Mouse (Mus musculus): ENCODE data around the gene Zfp688.
"Not testable (repeated sequence)": the region's sequence is repeated elsewhere in the genome, so short reads cannot be mapped to it uniquely, and the experiment has no call there.

The Zfp688 gene

DNA sequence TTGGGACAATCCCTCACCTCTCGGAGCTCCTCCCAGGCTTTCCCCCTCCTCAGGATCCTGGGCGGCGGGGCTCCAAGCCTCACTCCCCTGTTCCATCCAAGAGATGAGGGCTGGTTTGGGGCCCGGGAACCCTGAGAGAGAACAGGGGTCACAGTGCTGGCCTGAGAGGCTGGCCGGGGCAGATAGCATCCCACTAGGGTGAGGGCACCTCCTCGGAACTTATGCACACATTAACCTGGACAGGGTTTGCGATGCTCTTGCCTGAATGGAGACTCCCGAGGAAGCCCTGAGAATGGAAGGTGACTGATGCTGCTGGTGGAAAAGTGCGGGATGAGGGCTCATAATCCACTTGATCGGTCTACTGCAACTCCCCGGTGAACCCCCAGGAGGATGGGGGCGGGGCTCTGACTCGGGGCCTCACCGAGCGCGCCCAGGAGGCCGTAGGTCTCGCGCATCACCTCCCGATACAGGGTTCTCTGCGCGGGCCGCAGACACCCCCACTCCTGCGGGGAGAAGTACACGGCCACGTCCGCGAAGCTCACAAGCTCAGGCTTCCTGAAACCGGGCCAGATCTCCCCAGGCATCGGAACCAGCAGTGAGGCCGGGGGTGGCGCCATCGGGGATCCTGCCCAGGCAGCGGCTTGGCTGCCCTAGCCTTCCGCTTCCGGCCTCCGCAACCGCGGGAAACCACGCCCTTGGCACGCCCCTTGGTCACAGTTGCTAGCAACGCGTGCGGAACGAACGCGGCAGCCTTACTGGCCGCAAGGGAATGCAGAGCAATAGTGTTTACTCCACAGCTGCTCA is at the start of gene Zfp688:
Gene Zfp688, minus strand, starts transcription at position 681 of the 804 bp plus-strand sequence.
- in situ Hi-C loops (cut with MboI, MseI) = no loop called here

DNA sequence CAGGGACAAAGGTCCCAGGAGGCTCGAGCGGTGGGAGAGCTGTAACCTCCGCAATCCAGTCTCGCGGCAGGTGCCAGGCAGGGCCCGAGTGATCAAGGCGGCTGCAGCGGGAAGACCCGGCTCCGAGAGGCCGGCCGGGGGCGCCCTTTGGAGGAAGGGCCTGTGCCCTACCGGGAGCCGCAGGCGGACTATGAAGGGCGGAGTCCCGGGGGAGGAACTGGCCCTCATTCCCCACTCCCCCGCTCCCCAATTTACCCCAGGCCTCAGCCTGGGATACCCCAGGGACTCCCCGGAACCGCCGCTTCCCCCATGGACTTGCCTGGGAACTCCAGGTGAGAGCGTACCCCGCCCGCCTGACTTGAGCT is 49.8 kb upstream of the Zfp688 start:
- in situ Hi-C loops (cut with MboI, MseI) = loop anchor here (10.0 kb wide), 1 partner anchor 823 kb away; the partner anchor contains the start of gene BC017158

DNA sequence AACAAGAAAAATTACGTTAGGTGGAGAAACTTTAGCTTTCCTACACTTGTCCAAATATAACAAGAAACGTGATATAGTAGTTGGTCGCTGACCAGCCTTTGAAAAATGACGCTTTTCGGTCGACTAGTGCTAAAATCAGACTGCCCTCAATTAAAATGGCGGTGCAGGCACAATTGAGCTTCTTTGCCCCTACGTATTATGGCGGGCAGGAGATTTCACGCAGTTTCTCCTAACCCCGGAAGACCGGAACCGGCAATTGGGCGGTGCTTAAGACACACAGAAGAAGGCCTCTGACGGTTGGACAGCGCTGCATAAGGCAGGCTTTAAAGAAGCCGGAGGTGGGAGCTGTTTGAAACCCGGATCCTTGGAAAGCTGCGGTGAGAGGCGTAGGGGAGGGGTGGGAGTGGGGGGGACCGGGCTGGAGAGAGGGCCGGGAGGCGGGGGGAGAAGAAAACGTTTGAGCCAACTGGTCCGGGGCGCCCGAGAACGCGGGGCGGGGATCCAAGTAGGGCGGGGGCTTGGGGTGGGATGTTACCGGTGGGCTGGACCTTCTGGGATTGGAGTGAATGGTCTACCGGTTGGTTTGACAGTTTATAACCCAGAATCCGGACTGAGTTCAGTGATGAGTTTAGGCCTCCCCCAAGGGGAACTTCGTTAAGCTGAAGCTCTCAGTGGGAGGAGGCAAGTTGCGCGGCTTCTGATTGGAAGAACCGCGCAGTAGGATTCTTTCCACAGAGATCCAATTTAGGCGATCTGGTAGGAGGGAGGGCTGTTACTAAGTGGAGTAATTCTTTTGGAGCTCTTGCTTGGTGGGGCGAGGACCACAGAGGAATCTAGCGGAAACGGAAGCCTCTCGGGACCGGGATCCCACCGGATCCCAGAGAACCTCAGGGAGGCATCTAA is 49.1 kb upstream of the Zfp688 start:
- in situ Hi-C loops (cut with MboI, MseI) = loop anchor here (10.0 kb wide), 1 partner anchor 824 kb away; the partner anchor contains the start of gene BC017158

DNA sequence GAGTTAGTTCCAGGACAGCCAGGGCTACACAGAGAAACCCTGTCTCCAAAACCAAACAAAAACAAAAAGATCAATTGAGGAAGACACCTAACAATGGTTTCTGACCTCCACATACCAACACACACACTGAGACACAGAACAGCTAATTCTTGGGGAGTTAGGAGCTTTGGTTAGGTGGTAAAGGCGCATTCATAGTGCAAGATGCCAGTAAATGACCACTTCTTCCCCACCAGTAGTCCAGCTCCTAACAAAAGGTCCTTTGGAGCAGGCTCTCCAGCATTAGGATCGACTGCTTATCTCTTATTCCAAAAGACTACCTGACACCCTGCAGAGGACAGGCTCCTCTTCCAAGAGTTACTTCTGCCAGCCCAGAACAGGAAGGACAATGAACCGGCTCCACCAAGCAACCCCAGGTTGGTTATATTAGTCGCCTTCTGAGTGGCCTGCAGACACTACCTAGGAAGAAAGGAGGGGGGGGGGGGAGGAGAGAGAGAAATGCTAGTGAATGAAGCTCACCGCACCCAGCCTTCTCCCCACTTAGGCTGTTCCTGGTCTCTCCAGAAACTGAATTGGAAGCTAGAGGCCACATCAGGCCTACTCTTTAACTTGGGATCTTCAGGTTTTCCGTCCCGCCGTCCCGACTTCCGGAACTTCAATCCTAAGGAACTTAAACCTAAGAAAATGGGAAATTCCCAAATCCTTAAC is 48.3 kb upstream of the Zfp688 start:
- in situ Hi-C loops (cut with MboI, MseI) = loop anchor here (10.0 kb wide), 1 partner anchor 825 kb away; the partner anchor contains the start of gene BC017158

DNA sequence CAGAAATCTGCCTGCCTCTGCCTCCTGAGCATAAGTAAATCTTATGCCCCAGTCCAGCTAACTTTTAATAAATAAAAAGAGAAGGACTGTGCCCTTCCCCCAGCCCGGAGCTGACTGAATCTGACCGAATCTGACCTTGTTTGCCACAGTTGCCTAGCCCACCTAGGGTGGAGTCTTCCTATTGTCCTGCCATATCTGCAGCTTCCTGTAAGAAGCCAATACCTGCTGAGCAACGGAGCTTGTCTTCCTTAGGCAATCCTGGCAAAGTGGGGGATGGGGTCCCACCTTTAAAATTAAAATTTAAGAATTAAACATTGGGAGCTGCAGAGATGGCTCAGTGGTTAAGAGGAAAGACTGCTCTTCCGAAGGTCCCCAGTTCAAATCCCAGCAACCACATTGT is 44.7 kb upstream of the Zfp688 start:
- in situ Hi-C loops (cut with MboI, MseI) = no loop called here

DNA sequence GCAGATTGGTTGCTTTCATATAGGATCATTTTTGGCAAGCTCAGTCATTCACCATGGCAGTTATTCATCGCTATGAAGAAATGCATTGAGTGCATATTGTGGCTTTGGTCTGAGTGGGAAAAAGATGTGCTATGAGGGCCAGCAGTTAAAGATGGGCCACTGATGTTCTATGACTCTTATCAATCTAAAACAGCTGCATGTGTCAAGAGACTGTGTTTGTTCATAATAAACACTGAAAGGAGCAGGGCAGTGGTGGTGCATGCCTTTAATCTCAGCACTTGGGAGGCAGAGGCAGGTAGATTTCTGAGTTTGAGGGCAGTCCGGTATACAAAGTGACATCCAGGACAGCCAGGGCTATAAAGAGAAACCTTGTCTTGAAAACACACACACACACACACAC is 43.8 kb upstream of the Zfp688 start:
- in situ Hi-C loops (cut with MboI, MseI) = not testable (repeated sequence)

DNA sequence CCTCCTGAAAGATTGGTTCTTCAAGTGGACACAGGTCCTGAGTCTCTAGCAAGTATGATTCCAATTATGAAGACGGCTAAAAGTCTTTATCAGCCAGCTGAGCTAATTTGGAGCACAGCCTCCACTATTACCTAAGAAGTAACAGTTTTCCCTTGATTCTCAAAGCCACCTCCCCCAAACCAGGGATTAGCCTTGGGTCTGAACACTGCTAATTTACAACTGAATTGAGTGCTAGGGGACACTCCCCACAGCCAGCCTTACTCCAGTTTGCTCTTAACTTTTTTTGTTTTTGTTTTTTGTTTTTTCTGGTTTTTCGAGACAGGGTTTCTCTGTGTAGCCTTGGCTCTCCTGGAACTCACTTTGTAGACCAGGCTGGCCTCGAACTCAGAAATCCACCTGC is 43.3 kb upstream of the Zfp688 start:
- in situ Hi-C loops (cut with MboI, MseI) = no loop called here

DNA sequence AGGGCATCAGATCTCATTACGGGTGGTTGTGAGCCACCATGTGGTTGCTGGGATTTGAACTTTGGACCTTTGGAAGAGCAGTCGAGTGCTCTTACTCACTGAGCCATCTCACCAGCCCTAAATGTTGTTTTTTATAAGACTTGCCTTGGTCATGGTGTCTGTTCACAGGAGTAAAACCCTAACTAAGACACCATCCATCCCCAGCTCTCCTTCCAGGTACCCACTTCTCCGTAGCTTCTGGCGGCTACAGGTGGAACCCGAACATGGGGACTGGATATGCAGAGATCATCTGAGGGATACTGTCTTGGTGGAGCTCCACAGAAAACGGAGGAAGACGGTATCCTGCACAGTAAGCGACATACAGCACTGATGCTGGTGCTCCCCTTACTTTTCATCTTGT is 37.4 kb upstream of the Zfp688 start, which contains the start of gene Prr14:
Gene Prr14, plus strand, starts transcription at position 301 of the 400 bp plus-strand sequence.
- in situ Hi-C loops (cut with MboI, MseI) = not testable (repeated sequence)

DNA sequence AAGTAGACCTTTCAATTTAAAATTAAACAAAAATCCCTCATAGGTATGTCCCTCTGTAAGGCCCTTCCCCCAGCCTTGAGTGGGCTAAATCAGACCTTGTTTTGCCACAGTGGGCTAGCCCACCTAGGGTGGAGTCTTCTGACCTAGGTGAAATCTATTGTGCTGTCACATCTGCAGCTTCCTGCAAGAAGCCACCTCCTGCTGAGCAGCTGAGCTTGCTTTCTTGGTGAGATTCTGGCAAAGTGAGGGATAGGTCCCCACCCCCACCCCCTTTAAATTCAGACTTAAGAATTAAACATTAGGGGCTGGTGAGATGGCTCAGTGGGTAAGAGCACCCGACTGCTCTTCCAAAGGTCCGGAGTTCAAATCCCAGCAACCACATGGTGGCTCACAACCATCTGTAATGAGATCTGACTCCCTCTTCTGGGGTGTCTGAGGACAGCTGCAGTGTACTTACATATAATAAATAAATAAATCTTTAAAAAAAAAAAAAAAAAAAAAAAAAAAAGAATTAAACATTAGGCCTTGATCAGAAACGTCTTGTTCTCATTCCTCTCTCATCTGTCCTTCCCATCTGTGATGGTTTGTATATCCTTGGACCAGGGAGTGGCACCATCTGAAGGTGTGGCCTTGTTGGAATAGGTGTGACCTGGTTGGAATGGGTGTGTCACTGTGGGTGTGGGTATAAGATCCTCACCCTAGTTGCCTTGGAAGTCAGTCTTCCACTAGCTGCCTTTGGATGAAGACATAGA is 36.7 kb upstream of the Zfp688 start:
- in situ Hi-C loops (cut with MboI, MseI) = not testable (repeated sequence)

DNA sequence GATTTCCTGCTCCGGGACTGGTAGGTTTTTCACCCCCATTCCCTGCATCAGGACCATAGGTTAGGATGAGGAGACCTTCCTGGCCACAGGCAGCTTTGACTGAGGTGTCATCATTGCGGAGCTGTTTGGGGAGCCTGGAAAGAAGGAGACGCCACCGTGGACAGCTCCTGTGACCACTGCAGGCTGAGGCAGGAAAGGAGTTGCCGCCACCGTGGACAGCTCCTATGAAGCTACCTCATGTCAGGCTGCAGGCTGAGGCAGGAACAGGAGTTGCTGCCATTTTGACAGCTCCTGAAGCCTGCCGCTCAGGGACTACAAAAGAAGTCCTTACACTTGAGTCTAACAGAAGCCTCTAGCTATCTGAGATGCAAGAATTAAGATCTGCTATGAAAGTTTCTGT is 33.0 kb upstream of the Zfp688 start:
- in situ Hi-C loops (cut with MboI, MseI) = no loop called here

DNA sequence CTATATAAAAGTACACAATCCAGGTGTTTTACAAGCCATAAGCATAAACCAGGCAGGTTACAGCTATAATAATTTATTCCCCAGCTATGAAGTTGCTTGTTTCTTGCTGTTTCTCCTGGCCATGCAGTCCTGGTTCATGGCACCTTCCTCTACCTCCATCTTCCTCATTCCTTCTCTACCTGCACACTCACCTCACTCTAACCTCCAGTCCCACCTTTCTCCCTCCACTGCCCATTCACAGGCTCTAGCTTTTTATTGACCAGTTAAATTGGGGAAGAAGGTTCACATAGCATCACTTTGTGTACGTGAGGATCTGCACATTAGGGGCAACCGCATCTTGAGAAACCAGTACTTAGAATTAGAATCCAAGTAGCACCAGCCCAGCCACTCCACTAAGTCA is 31.2 kb upstream of the Zfp688 start:
- in situ Hi-C loops (cut with MboI, MseI) = no loop called here

DNA sequence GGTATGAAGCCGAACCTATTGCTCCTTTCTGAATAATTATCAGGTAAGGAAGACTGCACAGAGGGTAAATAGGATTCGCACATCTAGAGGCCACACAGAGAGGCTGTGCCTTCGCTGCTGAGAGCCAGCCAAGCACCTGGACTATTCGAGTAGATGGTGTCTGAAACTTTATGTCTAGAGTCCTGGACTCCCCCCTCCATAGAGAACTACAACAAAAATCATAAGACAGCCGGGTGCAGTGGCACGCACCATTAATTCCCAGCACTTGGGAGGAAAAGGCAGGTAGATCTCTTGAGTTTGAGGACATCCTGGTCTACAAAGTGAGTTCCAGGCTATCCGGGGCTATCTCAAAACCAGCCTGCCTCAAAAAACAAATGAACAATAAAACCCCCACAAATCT is 28.1 kb upstream of the Zfp688 start:
- in situ Hi-C loops (cut with MboI, MseI) = no loop called here

DNA sequence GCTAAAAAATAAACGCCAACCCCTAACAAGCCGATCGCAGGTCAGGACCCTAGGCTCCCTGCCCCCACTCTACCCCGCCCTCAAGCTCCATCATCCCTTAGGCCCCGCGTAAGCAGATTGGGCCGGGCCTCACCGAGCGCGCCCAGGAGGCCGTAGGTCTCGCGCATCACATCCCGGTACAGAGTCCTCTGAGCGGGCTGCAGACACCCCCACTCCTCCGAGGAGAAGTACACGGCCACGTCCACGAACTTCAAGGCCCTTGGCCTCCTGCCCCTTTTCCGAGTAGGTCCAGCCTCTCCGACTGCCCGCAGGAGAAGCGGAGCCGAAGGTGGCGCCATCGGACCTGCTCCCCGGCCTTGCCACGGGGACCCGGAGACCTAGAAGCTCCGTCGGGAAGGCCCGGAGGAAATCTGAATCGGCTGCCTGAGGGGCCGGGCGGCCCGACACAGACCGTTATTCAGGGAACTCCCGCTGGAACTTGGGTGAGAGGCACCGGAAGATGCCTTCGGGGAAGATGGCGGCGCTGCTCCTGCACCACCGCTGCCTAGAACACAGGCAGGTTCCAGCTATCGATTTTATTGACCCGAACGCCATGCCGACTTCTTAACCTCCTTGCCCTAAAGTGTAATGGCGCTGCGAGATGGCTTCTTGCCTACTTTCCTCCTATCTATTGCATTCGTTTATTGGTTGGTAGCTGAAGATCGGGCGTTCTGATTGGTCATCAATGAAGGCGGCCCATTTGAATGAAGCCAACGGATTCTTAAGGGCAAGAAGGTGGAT is 26.8 kb upstream of the Zfp688 start, which contains the start of gene Zfp689:
Gene Zfp689, minus strand, starts transcription at position 638 of the 780 bp plus-strand sequence.
- in situ Hi-C loops (cut with MboI, MseI) = no loop called here

DNA sequence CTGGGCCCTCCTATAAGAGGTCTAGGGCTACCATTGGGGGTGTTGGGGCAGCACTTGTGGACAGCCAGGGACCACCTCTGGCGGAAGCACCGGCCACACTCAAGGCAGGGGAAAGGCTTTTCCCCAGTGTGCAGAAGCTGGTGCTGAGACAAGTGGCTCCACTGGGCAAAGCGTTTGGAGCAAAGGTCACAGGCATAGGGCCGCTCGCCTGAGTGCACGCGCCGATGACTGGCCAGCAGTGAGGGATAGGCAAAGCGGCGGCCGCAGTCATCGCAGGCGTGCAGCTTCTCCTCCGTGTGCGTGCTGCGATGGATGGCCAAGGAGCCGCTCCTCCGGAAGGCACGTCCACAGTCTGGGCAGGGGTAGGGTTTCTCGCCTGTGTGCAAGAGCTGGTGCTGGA is 22.1 kb upstream of the Zfp688 start:
- in situ Hi-C loops (cut with MboI, MseI) = no loop called here

DNA sequence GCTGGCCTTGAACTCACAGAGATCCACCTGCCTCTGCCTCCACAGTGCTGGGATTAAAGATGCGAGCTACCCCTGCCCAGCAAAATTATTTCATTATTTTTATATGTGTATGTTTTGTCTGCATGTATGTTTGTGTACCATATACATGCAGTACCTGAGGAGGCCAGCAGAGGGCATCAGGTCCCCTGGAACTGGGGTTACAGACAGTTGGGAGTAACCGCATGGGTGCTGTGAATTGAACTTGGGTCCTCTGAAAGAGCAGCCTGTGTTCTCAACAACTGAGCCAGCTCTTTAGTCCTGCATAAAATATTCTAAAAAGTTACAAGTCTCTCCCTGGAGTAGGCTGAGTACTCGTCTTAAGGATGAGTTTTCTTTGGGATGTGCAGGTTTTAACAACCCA is 15.9 kb upstream of the Zfp688 start:
- in situ Hi-C loops (cut with MboI, MseI) = loop anchor here (5.0 kb wide), 1 partner anchor 70 kb away; no protein-coding TSS in a partner anchor

DNA sequence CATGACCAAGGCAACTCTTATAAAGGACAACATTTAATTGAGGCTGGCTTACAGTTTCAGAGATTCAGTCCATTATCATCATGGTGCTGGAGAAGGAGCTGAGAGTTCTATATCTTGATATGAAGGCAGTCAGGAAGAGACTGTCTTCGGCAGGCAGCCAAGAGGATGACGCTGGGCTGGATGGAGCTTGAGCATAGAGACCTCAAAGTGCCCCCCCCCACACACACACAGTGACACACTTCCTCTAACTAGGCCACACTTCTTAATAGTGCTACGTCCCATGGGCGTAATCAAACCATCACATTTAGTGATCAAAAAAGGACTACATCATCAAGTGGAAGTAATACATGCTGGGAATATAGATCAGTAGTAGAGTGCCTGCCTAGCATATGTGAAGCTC is 13.3 kb upstream of the Zfp688 start:
- in situ Hi-C loops (cut with MboI, MseI) = loop anchor here (5.0 kb wide), 1 partner anchor 72 kb away; no protein-coding TSS in a partner anchor

DNA sequence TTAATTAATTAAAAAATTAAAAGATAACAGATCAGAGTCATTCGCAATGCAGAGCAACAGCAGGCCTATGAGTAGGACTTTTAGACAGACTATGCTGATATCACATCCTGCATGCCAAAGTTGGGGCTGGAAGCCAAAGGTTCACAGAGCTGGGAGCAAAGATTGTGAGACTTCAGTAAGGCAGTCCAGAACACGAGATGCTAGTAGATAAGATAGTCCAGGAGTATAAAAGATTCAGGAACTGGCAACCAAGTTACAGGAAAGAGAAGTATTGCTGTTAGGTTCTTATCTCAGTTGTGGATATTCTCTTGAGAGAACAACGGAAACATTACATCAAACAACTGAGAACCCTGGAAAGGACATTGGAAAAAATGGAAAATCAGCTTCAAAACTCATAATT is 4.5 kb upstream of the Zfp688 start:
- in situ Hi-C loops (cut with MboI, MseI) = no loop called here

DNA sequence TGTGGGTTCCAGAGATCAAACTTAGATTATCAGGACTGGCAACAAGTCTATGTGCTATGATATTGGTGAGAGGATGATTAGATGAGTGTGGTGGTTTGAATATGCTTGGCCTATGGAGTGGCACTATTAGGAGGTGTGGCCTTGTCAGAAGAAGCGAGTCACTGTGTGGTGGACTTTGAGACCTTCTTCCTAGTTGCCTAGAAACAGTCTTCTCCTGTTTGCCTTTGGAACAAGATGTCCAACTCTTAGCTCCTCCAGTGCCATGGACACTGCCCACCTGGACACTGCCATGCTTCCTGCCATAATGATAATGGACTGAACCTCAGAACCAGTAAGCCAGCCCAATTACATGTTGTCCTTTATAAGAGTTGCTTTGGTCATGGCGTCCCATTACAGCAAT is 4.0 kb upstream of the Zfp688 start:
- in situ Hi-C loops (cut with MboI, MseI) = no loop called here

DNA sequence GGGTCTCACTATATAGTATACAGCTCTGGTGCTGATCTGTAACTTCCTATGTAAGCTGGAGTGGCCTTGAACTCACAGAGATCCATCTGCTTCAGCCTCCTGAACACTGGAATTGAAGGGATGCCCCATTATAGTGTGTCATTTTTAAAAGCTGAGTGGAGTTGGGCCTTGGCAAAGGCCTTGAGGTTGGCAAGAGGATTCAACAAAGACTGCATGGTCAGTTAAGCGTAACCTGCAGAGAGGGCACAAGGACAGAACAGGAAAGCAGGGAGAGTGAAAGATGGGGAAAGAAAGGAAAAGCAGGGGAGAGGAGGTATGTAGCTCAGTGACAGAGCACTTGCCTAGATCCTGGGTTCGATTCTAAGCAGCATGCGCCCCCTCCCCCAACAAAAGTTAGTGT is 3.4 kb upstream of the Zfp688 start:
- in situ Hi-C loops (cut with MboI, MseI) = no loop called here

DNA sequence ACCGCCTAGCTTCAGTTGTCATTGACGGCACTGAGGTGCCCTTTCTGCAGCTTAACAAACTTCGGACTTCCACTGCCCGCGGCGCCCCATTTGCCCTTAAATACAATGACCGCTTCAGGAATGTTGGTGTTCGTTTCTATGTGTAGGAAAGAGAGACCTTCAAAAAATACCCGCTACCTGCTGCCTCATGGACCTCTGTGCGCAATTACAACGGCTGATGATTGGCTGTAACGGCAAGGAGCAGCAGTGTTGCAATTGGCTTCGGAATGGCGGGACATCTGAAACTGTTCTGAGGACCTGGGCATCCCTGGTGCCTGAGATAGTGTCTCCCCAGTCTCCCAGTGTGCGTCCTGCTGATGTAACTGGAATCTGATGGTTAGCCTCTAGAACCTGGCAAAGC is 379 bp upstream of the Zfp688 start:
- in situ Hi-C loops (cut with MboI, MseI) = no loop called here
